Mouse (Mus musculus) lung, embryonic 16.5 days (tissue): Measurements from ENCODE around the gene Prn. TPM values are rescaled to one million over a fixed set of nuclear protein-coding genes. Genes with fewer than 3 reads are reported as not detected.

Experiments
- ATAC-seq: fragments of 200-750 bp; cut with Nextera tagmentation; 2 replicates; pipeline ENCODE4 v1.8.0; 2017; ENCODE audit warnings: low read depth, mild to moderate bottlenecking, moderate library complexity
- H3K27ac ChIP-seq: fragments of 300-500 bp; sonication (generic); 2 replicates; pipeline ENCODE4 v1.5.1; 2014; ENCODE audit warnings: mild to moderate bottlenecking, control low read depth, low read length
- H3K27me3 ChIP-seq: fragments of 300-500 bp; sonication (generic); 2 replicates; pipeline ENCODE4 v1.6.1; 2014; ENCODE audit warnings: low read depth, low read length, mixed read lengths; ENCODE audit not compliant: control insufficient read depth, insufficient read depth
- H3K36me3 ChIP-seq: fragments of 300-500 bp; sonication (generic); 2 replicates; pipeline ENCODE4 v1.6.1; 2014; ENCODE audit warnings: low read length; ENCODE audit not compliant: control insufficient read depth, insufficient read depth
- H3K4me1 ChIP-seq: fragments of 300-500 bp; sonication (generic); replicated peaks from 2 replicates; pipeline ENCODE4 v1.6.1; 2014; ENCODE audit warnings: low read length, mixed read lengths; ENCODE audit not compliant: control insufficient read depth, insufficient read depth
- H3K4me2 ChIP-seq: fragments of 300-500 bp; sonication (generic); 2 replicates; pipeline ENCODE4 v1.6.1; 2014; ENCODE audit warnings: low read depth, low read length, control low read depth
- H3K4me3 ChIP-seq: fragments of 300-500 bp; sonication (generic); 2 replicates; pipeline ENCODE4 v1.5.1; 2014; ENCODE audit warnings: mild to moderate bottlenecking, low read length, control low read depth
- H3K9ac ChIP-seq: fragments of 300-500 bp; sonication (generic); 2 replicates; pipeline ENCODE4 v1.6.1; 2014; ENCODE audit warnings: low read length, control low read depth
- H3K9me3 ChIP-seq: fragments of 300-500 bp; sonication (generic); 2 replicates; pipeline ENCODE4 v1.6.1; 2016; ENCODE audit warnings: low read length; ENCODE audit not compliant: control insufficient read depth
- WGBS: fragments of 180-500 bp; shearing (Covaris S2); extraction: QIAGEN DNeasy Blood & Tissue Kit; methylation state at CpG from one replicate; pipeline ENCODE4 v1.1.7; 2014; 5-methylcytosine and 5-hydroxymethylcytosine counted together
- polyA plus RNA-seq: library from polyadenylated mRNA; unstranded; fragments of >200 nt; fragmentation: Nextera tagmentation; extraction: Ambion mirVana; gene quantifications from 2 replicates; pipeline ENCODE4 v1.2.1, GENCODE M21; 2015

Gene Prn
- polyA plus RNA-seq, 1 experiment from 2014 or later, result not detected

DNA sequence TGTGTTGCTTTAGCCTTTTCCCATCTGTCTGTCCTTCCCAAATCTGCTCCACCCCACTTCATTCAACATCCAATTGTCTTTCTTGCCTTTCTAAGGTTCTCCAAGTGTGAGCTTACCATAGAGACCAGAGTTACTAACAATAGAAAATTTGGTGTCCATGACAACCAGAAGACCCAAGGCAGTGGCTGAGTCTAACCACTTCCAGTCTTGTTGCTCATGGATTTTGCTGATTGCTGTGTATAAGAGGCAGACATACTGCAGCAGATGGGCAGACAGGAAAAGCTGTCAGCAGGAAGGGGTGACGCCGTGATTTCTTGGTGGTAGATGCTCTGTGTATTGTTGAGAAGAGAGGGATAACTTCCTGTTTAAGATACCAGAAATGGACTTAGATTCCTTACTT lies 26.6 kb upstream of the Prn start:
- Histone ChIP-seq H3K4me1 (no peaks in the 10 kb centered on the region), H3K27me3 (no peaks in the 10 kb centered on the region), H3K4me2 (no peak overlapping the region), H3K4me3 (no peak overlapping the region), H3K27ac (no peak overlapping the region), H3K9ac (no peak overlapping the region), H3K36me3 (no peaks in the 10 kb centered on the region), H3K9me3 (no peaks in the 10 kb centered on the region)
- ATAC-seq, result no peak
- 39% methylated on average over 2 of the region's 2 CpGs for WGBS

DNA sequence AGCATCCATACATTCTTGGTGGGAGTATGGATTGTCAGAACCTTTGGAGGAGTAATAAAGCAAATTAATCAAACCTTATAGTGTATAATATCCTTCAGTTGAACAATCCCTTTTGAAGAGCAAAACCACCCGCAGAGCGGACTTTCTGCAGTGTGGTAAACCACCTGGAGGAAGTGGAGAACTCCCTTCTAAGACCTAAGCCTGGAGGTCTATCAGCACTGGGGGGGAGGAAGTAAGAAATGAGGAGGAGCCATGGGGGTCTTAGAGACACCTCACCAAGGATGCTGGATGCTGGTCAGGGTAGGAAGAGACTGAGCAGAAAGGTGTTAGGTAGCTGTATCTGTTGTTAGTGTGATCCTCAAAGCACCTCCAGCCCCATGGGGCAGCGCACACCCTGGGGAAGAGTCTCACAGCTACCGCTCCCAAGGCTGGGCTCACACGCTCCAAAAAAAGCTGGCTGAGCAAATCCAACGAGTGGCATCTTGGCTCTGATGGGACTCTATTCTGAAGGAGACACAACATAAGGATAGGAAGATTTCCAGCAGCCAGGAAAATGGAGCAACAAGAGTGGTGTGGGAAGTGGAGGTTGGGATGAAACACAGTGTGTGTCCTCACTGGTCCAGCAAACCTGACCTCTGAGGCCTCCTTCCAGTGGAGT lies 23.1 kb upstream of the Prn start:
- Histone ChIP-seq H3K9ac (no peak overlapping the region), H3K27ac (no peak overlapping the region), H3K27me3 (no peaks in the 10 kb centered on the region), H3K9me3 (no peaks in the 10 kb centered on the region), H3K4me3 (no peak overlapping the region), H3K36me3 (no peaks in the 10 kb centered on the region), H3K4me1 (peaks cover 13% of the 10 kb centered on the region), H3K4me2 (no peak overlapping the region)
- ATAC-seq, result no peak
- 83% methylated on average over 6 of the region's 6 CpGs for WGBS

DNA sequence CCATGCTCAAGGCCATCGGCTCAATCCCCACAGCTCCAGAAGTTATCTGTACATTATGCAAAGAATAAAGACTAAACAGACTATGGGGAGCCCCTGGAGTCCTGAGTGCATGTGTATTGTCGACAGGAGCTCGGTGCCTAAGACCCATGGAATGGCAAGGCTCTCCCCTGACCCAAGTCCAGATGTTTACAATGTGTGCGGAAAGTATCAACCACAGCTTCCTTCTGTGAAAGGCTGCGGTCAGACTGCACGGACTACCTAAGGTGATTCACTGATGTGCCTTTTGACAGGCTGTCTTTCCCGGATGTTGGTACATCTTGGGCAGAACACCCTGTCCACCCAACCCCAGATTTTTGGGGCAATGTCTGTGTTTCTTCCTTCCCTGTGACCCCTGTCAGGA lies 21.5 kb upstream of the Prn start:
- Histone ChIP-seq H3K27ac (no peak overlapping the region), H3K9me3 (no peaks in the 10 kb centered on the region), H3K4me1 (peaks cover 20% of the 10 kb centered on the region), H3K4me2 (no peak overlapping the region), H3K9ac (no peak overlapping the region), H3K36me3 (no peaks in the 10 kb centered on the region), H3K27me3 (no peaks in the 10 kb centered on the region), H3K4me3 (no peak overlapping the region)
- no peak for ATAC-seq
- 22% methylated on average over 7 of the region's 7 CpGs for WGBS

DNA sequence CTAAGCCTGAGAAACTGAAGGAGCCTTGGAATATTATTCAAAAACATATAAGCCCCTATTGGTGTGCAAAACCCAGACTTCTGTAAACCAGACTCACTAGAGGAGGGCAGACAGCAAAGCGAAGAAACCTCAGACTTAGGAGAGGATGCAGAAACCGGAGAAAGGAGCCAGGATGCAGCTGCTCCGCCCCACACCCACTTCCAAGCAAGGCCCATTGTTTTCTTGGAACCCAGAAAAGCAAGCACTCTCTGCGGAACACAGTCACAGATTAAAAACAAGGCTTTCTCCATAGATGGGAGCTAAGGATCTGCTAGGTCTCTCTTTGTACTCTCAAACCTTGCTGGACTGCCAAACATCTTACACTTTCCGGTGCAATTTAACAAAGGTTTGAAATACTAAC lies 17.2 kb upstream of the Prn start:
- H3K36me3 ChIP-seq, result no peaks in the 10 kb centered on the region
- H3K9ac ChIP-seq, result no peak overlapping the region
- no peak overlapping the region for H3K4me3 ChIP-seq
- H3K27ac ChIP-seq, result peak overlapping the region; percentile 50
- WGBS, result 43% methylated on average over 5 of the region's 5 CpGs
- H3K9me3 ChIP-seq, result no peaks in the 10 kb centered on the region
- no peak overlapping the region for H3K4me2 ChIP-seq
- peaks cover 20% of the 10 kb centered on the region for H3K4me1 ChIP-seq
- no peaks in the 10 kb centered on the region for H3K27me3 ChIP-seq
- ATAC-seq, result peak; percentile 44; the same call in 1 of the 2 replicates

DNA sequence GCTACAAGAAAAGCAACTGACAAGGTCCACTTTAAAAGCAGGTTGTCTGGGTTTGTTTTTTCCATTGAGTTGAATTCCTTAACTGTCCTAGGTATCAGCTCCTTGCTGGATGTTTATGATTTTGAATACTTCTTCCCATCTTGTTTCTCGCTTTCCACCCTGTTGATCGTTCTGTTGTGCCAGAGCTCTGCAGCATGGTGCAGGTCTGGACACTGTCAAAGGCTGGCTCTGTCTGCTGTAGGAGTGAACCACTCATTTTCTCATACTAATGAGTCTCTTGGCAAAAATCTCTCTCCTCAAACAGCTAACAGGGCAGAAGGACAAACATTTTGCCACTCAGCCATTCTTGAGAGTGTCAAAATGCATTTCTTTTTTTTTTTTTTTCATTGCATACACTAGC lies 14.7 kb upstream of the Prn start:
- Histone ChIP-seq H3K4me2 (no peak overlapping the region), H3K4me3 (no peak overlapping the region), H3K27me3 (no peaks in the 10 kb centered on the region), H3K9ac (no peak overlapping the region), H3K36me3 (no peaks in the 10 kb centered on the region), H3K27ac (no peak overlapping the region), H3K9me3 (no peaks in the 10 kb centered on the region), H3K4me1 (peaks cover 15% of the 10 kb centered on the region)
- no peak for ATAC-seq
- 75% methylated on average over 2 of the region's 2 CpGs for WGBS

DNA sequence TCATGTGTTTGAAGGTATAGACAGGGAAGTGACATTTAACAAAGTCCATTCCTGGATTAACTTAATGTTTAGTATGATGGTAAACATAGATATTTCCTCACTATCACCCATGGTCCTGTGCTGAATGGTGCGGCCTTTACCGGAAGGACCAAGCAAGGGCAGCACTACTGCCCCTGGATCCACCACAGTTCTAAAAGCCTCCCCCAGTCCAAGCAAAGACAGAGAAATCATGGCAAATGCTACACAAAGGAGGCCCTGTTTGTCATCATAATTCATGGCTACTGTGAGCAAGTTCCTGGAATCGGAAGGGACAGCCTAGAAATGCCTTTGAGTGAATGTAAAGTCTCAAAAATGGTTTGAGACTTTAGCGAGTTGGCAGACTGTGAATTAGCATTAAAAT lies 13.7 kb upstream of the Prn start:
- Histone ChIP-seq H3K9me3 (no peaks in the 10 kb centered on the region), H3K27ac (no peak overlapping the region), H3K4me2 (no peak overlapping the region), H3K4me3 (no peak overlapping the region), H3K4me1 (peaks cover 10% of the 10 kb centered on the region), H3K27me3 (no peaks in the 10 kb centered on the region), H3K36me3 (no peaks in the 10 kb centered on the region), H3K9ac (no peak overlapping the region)
- no peak for ATAC-seq
- 94% methylated on average over 4 of the region's 4 CpGs for WGBS

DNA sequence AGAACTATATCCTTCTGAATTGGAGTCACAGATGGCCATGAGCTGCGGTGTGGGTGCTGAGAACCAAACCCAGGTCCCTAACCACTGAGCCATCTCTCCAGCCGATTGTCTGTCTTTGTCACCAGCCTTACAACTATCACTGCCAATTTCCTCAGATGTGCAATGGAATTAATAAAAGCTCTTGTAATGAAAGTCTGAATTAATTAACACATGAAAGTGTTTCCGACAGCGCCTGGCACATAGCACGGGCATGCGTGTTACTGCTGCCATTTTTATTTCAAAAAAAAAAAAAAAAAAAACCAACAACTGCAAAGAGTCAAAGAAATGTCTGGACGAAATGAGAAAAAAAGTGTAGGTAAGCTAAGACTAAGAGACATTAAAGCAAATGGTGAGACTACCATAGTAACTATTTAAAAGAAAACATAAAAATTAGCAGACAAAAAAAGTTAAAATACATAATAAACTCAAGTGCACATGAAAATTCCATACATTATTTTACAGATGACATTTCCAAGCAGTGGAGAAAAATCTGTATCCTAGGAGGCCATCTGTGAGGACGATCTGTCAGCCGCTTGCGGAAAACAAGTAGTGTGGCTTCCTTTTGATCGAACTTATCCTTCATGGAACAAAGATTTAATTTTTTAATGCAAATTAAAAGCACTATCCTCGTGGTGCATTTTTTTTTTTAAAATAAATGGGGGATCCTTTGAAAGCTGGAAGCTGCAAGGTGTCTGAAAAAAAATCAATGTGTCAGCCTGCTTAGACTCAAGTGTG lies 12.2 kb upstream of the Prn start:
- Histone ChIP-seq H3K4me3 (no peak overlapping the region), H3K36me3 (no peaks in the 10 kb centered on the region), H3K4me2 (no peak overlapping the region), H3K27ac (no peak overlapping the region), H3K4me1 (peaks cover 2% of the 10 kb centered on the region; the same call in 1 of the 2 replicates), H3K27me3 (no peaks in the 10 kb centered on the region), H3K9ac (no peak overlapping the region), H3K9me3 (no peaks in the 10 kb centered on the region)
- 83% methylated on average over 12 of the region's 12 CpGs for WGBS
- ATAC-seq, result no peak

DNA sequence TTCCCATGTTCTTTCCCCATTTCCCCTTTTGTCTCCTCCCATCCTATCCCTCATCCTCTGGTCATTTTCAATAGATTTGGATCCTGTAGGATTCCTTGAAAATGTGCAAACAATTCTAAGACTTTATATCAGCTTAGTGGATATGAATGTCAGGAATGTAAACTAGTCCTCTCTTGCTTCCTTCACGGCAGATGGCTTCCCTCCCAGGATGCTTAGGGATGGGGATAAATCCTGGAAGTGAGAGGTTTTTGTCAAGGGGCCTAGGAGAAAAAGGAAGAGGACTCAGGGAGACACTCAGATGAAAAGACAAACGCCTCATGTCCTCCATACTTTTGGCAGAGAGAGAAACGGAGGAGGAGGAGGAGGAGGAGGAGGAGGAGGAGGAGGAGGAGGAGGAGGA lies 7.3 kb upstream of the Prn start:
- Histone ChIP-seq H3K9me3 (no peaks in the 10 kb centered on the region), H3K9ac (no peak overlapping the region), H3K27ac (no peak overlapping the region), H3K36me3 (no peaks in the 10 kb centered on the region), H3K27me3 (no peaks in the 10 kb centered on the region), H3K4me3 (no peak overlapping the region), H3K4me2 (no peak overlapping the region), H3K4me1 (no peaks in the 10 kb centered on the region; the same call in 1 of the 2 replicates)
- 0 out of 2 replicates have a peak, but pooled peaks have one; percentile 29 for ATAC-seq
- WGBS, result 13% methylated on average over 1 of the region's 3 CpGs

DNA sequence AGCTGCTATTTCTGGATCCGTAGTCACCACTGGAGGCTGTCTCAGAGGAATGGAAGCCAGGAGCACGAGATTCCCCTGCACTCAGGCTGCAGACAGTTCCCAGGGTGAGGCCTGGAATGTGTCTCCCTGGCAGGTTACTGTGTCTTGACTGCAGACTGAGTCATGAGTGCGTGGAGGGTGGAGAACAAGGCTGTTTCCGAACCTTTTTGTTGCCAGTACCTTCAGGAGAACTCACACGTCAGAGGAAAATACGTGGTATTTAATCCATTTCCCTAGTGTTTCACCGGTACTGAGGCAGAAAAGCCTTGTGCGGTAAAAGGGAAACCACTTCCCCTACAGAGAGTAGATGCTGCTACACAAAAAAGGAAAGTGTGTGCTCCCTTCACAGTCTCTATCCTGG lies 6.9 kb upstream of the Prn start:
- ATAC-seq, result peak; percentile 47; the same call in 1 of the 2 replicates
- H3K27ac ChIP-seq, result no peak overlapping the region
- H3K27me3 ChIP-seq, result no peaks in the 10 kb centered on the region
- H3K4me1 ChIP-seq, result no peaks in the 10 kb centered on the region; the same call in 1 of the 2 replicates
- H3K9me3 ChIP-seq, result no peaks in the 10 kb centered on the region
- WGBS, result 29% methylated on average over 8 of the region's 8 CpGs
- no peaks in the 10 kb centered on the region for H3K36me3 ChIP-seq
- no peak overlapping the region for H3K4me2 ChIP-seq
- H3K9ac ChIP-seq, result no peak overlapping the region
- no peak overlapping the region for H3K4me3 ChIP-seq
